Mouse (Mus musculus) lung, embryonic 14.5 days (tissue): ENCODE results near the gene Tbck. TPM values are rescaled to one million over a fixed set of nuclear protein-coding genes. Genes with fewer than 3 reads are reported as not detected.

Experiments used
- ATAC-seq: fragments of 200-750 bp; cut with Nextera tagmentation; 2 replicates; pipeline ENCODE4 v1.8.0; 2017; ENCODE audit warnings: mild to moderate bottlenecking, moderate TSS enrichment, moderate library complexity; ENCODE audit not compliant: insufficient read depth
- DNase-seq: peaks from one replicate; pipeline ENCODE4 v3.0.0-alpha.2; 2015
- H3K27ac ChIP-seq: fragments of 300-500 bp; sonication (generic); 2 replicates; pipeline ENCODE4 v1.5.1; 2014; ENCODE audit warnings: low read depth, mild to moderate bottlenecking, moderate library complexity
- H3K27me3 ChIP-seq: fragments of 300-500 bp; sonication (generic); 2 replicates; pipeline ENCODE4 v1.6.1; 2014; ENCODE audit warnings: low read length, control low read depth; ENCODE audit not compliant: insufficient read depth
- H3K36me3 ChIP-seq: fragments of 300-500 bp; sonication (generic); 2 replicates; pipeline ENCODE4 v1.6.1; 2014; ENCODE audit warnings: control low read depth; ENCODE audit not compliant: insufficient read depth
- H3K4me1 ChIP-seq: fragments of 300-500 bp; sonication (generic); 2 replicates; pipeline ENCODE4 v1.6.1; 2014; ENCODE audit warnings: antibody characterized with exemption, control low read depth; ENCODE audit not compliant: insufficient read depth
- H3K4me2 ChIP-seq: fragments of 300-500 bp; sonication (generic); 2 replicates; pipeline ENCODE4 v1.6.1; 2014; ENCODE audit warnings: mild to moderate bottlenecking
- H3K4me3 ChIP-seq: fragments of 300-500 bp; sonication (generic); 2 replicates; pipeline ENCODE4 v1.5.1; 2014; ENCODE audit warnings: low read depth, low read length
- H3K9ac ChIP-seq: fragments of 300-500 bp; sonication (generic); 2 replicates; pipeline ENCODE4 v1.6.1; 2014
- H3K9me3 ChIP-seq: fragments of 300-500 bp; sonication (generic); 2 replicates; pipeline ENCODE4 v1.6.1; 2016; ENCODE audit warnings: low read depth, low read length, control low read depth
- CTCF ChIP-seq: IDR thresholded peaks from 2 replicates; pipeline ENCODE4 v1.5.1; 2016; ENCODE audit warnings: antibody characterized with exemption, low read depth
- WGBS: fragments of 180-500 bp; shearing (Covaris S2); extraction: QIAGEN DNeasy Blood & Tissue Kit; methylation state at CpG from one replicate; pipeline ENCODE4 v1.1.7; 2014; 5-methylcytosine and 5-hydroxymethylcytosine counted together
- polyA plus RNA-seq: library from polyadenylated mRNA; unstranded; fragments of >200 nt; fragmentation: Nextera tagmentation; extraction: Ambion mirVana; gene quantifications from 2 replicates; pipeline ENCODE4 v1.2.1, GENCODE M21; 2014

The Tbck gene
- polyA plus RNA-seq, 1 experiment from 2014 or later = 19.6 TPM

DNA sequence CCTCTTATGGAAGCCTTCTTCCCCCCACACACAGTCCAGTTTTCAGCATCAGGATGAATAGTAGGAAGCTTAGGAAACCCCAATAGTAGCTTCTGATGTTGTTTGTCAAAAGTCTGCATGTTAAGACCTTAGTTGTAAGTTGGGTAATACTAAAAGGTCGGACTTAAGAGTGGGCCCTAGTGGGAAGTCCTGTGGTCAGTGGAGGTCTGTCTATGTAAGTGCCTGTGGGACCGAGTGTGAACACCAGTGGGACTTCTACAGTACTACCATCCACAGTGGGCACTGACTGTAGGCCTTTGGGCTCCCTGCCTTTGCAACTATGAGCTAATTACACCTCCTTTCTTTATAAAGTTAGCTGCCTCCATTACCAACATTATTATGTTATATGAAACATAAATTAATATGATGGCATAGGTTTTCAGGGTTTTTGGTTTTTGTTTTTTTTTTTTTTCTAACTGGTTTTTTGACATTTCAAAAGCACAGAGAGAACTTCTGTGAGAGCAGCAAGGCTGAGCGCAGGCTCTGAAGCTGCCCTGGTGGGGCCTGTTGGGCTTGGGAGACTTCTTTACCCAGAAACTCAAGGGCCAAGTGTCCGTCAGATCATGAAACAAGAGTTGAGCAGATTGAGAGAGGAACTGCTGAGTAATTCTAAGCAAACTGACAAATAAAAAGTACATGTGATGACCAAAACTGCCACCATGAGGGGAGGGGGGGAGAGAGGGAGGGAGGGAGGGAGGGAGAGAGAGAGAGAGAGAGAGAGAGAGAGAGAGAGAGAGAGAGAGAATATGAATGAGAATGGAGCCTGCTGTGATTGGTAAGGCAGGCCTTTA is 131.8 kb downstream of the Tbck start:
- Histone ChIP-seq H3K27ac (no peak overlapping the region), H3K27me3 (no peaks in the 10 kb centered on the region)

GRCm38 (mm10) chr3:132819408-132819807 is 135.5 kb downstream of the Tbck start:
- Histone ChIP-seq H3K9me3 (no peaks in the 10 kb centered on the region), H3K4me3 (no peak overlapping the region), H3K27me3 (no peaks in the 10 kb centered on the region), H3K36me3 (no peaks in the 10 kb centered on the region), H3K4me2 (no peak overlapping the region), H3K4me1 (peaks cover 3% of the 10 kb centered on the region; the same call in 1 of the 2 replicates), H3K9ac (no peak overlapping the region), H3K27ac (no peak overlapping the region)
- ATAC-seq = no peak
- DNase-seq = no peak
- TF ChIP-seq CTCF = no peak
- WGBS = 81% methylated on average over 2 of the region's 2 CpGs

More for the DNA sequence above, 131.8 kb downstream of the Tbck start:
- ATAC-seq (no peak), DNase-seq (no peak)
- H3K4me2 ChIP-seq = no peak overlapping the region
- no peak for TF ChIP-seq CTCF
- no peak overlapping the region for H3K9ac ChIP-seq
- 89% methylated on average over 4 of the region's 4 CpGs for WGBS
- H3K4me1 ChIP-seq = peaks cover 14% of the 10 kb centered on the region
- H3K4me3 ChIP-seq = no peak overlapping the region
- no peaks in the 10 kb centered on the region for H3K36me3 ChIP-seq
- no peaks in the 10 kb centered on the region for H3K9me3 ChIP-seq

DNA sequence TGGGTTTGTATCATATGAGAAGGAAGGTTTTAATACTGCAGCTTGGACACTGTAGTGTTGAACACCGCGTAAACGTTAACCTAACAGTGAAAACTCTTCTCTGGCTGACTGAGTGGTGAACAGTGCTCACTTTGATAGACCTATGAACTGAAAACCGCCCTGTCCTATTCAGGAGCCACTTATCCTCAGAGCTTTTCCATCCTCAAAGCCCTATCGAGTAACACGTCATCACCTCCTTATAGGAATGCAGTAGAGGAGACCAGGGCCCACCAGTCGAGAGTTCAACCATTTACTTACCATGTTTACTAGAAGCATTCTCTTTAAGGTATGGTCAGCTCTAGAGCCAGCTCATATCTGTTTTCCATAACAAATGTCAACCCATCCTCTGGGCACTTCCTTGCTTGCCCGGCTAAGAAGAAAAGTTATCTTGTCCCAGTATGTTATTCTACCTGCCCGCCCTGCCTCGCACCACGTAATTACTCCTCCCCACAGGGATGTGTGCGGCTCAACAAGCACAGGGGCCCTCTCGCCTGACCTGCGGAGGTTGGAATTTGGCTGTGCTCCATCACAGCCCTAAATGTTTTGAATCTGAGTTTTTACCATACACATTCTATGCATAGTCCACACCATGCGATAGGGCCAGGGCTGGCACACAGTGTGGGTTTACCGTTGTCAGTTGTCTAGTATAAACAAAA is 147.4 kb downstream of the Tbck start:
- no peaks in the 10 kb centered on the region for H3K27me3 ChIP-seq
- no peaks in the 10 kb centered on the region for H3K4me1 ChIP-seq
- peak; percentile 79 for ATAC-seq
- no peak for TF ChIP-seq CTCF
- DNase-seq = peak; percentile 36
- no peak overlapping the region for H3K4me2 ChIP-seq
- H3K4me3 ChIP-seq = no peak overlapping the region
- H3K36me3 ChIP-seq = no peaks in the 10 kb centered on the region
- H3K27ac ChIP-seq = no peak overlapping the region
- H3K9me3 ChIP-seq = no peaks in the 10 kb centered on the region
- 43% methylated on average over 16 of the region's 16 CpGs for WGBS
- no peak overlapping the region for H3K9ac ChIP-seq

DNA sequence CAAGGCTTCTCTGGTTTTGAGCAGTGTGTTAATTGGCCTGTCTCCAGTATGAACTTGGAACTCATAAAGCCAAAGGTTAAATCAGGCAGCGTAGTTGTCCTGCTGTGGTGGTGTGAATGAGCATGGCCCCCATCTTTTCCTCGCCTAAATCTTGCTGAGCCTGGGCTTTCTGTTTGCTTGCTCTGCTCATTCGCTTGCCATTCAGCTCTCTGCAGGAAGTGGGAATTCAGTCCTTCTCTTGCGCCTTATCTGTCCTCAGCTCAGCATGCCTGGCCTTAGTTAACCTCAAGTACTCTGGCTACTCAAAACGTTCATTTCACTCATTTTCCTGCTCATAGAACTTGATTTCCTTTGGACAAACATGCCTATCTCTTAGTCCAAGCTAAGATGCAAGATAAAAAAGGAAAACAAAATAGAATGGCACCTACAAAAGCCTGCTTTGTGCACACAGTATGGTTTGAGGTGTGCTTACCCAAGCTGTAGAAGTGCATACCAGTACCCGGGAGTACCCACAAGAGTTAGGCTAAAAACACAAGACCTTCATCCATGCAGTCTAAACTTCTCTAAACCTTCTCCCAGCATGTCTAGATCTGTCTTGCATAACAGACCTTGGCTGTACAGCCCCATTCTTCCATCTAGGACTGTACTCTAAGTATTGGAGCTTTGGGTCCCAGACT is 151.3 kb downstream of the Tbck start:
- WGBS = 55% methylated on average over 6 of the region's 6 CpGs
- Histone ChIP-seq H3K27ac (no peak overlapping the region), H3K9me3 (no peaks in the 10 kb centered on the region), H3K4me2 (no peak overlapping the region), H3K4me3 (no peak overlapping the region), H3K9ac (no peak overlapping the region), H3K36me3 (peaks cover 16% of the 10 kb centered on the region; the same call in 1 of the 2 replicates), H3K27me3 (no peaks in the 10 kb centered on the region), H3K4me1 (no peaks in the 10 kb centered on the region)
- no peak for TF ChIP-seq CTCF
- no peak; the same call in 1 of the 2 replicates for ATAC-seq
- DNase-seq = no peak

DNA sequence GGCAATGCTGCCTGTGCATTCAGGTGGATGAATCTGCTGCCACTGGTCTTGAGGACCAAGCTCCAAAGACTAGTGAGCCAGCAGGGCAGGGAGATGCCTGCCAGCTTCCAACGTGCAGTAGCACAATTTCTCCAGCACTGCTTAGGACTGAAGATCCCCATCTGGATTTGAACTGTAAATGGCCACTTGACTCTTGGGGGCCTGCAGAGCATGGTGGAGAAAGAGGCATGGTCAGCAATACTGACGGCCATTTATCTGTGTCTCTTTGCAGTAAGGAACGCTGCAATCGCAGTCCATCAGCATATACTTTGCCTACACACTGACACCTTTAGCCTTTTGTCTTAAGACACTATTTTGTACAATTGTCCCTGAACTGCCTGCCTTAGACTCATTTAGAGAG is 153.2 kb downstream of the Tbck start:
- Histone ChIP-seq H3K27ac (no peak overlapping the region), H3K27me3 (no peaks in the 10 kb centered on the region), H3K36me3 (peaks cover 16% of the 10 kb centered on the region; the same call in 1 of the 2 replicates), H3K9me3 (no peaks in the 10 kb centered on the region), H3K4me2 (no peak overlapping the region), H3K4me3 (no peak overlapping the region), H3K9ac (no peak overlapping the region), H3K4me1 (no peaks in the 10 kb centered on the region)
- no peak for TF ChIP-seq CTCF
- DNase-seq (no peak), ATAC-seq (no peak)
- WGBS = 84% methylated on average over 4 of the region's 4 CpGs

GRCm38 (mm10) chr3:132838656-132839417 is 154.9 kb downstream of the Tbck start:
- Histone ChIP-seq H3K9ac (no peak overlapping the region), H3K4me3 (no peak overlapping the region), H3K27ac (no peak overlapping the region), H3K9me3 (no peaks in the 10 kb centered on the region), H3K27me3 (no peaks in the 10 kb centered on the region), H3K4me2 (no peak overlapping the region), H3K36me3 (peaks cover 16% of the 10 kb centered on the region; the same call in 1 of the 2 replicates), H3K4me1 (no peaks in the 10 kb centered on the region)
- 89% methylated on average over 15 of the region's 15 CpGs for WGBS
- DNase-seq = no peak
- TF ChIP-seq CTCF = no peak
- ATAC-seq = no peak
